Mouse (Mus musculus) A20 (cell line): ENCODE results near the gene Hspb1.
A peak's percentile ranks its signal among the peaks of the same experiment; 100 is the strongest.

Experiments used
- DNase-seq: peaks from one replicate; pipeline ENCODE4 v3.0.0-alpha.2; 2011; ENCODE audit warnings: low read depth, low spot score

The Hspb1 gene

DNA sequence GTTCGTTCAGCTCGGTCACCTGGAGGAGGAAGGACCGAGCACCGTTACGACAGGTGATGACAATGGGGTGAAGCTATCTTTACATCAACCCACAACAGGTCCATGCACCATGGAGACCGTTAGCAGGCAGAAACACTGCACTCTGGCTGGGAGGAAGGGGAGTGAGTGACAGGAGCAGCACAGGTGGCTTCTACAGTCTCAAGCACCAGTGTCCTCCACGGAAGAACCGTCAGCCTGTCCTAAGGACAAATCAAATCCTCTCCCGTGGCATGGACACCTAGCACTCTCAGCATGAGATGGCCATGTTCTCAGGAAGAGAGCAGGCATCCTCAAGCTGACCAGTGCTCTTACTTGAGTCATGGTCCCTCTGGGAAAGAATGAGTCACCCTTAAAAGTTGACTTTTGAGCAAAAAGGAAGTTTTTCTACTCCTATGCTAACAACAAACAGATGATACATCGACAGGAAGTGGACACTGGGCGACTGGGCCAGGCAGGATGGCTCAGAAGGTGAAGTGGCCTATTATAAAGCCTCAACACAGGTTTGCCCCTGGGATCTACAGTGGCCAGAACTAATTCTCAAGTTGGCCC, 24.0 kb downstream of the Hspb1 start:
- no peak for DNase-seq

DNA sequence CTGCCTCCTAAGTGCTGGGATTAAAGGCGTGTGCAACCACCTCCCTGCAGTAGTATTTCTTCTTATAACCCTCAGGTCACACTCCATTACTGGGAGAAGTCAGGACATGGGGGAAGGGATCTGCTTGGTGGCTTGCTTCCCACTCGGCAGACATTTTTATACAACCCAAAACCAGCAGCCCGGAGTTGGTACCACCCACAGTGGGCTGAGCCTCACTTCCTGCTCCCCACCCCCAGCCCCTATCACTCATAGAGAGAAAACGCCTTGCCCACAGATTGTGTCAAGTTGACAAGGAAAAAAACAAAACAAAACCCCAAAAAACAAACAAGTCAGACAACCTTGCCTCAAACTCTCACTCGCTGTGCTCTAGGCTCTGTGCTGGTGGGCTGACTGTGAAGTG, 25.5 kb downstream of the Hspb1 start:
- DNase-seq, result no peak

DNA sequence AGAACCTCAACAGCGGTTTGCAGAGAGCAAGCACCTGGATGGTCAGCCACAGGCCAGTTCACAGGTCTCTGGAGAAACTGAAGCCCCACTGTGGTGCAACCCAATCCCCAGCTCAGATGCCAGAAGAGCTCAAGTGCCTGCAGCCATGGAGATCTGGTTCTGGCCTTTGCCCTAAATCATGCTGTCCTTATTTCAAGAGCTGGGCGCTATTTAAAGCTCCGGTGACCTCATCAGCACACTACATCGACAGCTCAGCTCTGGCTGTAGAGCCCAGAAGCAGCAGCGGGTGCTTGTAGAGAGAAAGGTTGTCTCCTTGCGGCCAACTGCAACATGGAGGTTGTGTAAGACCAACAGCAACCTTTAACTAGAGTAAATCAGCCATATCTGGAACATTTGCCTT, 26.4 kb downstream of the Hspb1 start:
- no peak for DNase-seq

DNA sequence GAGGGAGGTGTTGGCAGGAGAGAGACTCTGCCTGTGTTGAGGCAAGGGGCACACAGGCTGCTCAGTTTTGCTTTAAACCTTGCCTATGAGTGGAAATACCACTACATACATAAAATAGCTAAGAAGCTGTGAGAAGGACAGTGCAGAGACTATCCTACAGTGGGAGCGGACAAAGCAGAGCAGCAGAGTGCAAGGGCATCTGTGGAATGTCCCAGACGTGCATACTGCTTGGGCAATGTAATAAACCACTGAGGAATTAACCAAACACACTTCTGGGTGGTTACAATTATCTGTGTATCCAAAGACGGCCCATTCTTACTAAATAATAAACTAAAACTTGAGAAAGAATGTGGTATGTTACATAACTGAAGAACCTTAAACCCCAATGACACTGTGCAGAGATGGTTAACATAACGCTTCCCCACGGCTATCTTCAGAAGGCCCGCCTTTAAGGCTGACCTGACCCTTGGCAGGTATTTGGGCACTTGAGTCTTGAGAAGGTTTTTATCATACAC, 28.4 kb downstream of the Hspb1 start:
- no peak for DNase-seq

DNA sequence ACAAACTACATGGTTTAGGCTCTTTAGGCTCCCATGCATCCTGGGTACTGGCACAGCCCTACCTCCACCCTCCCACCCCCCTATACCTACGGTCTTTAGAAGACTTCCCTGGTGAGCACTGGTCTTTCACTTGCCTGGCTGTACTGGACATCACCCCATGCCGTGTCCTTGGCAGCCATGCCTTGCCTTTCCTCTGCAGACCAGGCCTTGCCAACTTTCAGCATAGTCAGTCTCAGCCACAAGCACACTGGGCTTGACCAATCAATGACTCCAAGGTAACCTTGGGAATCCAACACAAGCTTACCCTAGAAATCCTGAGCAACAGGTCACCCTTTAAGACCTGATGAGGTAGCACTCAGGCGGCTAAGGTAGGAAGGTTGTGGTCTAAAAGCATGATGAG, 28.9 kb downstream of the Hspb1 start:
- no peak for DNase-seq

GRCm38 (mm10) chr5:135917327-135918058, 29.8 kb downstream of the Hspb1 start:
- DNase-seq, result no peak

DNA sequence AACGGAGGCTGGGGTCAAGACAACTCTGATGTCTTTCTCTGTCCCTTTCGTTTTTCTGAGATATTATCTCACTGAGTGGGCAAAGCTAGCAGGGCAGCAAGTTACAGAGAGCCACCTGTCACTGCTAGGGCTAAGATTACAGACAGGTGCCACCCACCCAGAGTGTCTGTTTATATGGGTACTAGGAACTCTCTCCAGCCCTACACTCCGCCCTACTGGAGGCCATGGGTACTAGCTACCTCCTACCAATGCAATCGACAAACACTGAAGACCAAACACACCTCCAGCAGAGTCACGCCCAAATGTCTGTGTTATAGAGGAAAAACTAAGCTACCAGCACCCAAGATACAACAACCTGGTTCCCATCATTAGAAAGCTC, 30.3 kb downstream of the Hspb1 start:
- DNase-seq, result no peak

DNA sequence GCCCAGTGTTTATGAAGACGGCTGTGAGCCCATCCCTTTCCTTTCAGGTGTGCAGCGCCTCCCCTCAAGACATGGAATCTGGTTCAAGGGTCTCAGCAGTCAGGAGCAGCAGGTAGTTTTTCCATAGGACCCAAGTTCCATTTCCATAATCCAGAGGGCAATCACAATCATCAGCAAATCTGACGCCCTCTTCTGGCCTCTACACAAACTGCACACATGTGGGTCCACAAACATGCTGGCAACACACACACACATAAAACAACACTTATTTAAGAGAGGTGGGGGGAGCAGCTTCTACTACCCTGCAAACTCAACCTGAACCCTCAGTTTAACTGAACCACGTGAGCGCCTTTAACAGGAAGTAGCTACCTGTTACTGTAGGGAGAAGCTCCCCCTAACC, 30.9 kb downstream of the Hspb1 start:
- no peak for DNase-seq

- DNase-seq, result no peak
These were observed 32.2 kb downstream of the Hspb1 start for GRCm38 (mm10) chr5:135919902-135920301.

DNA sequence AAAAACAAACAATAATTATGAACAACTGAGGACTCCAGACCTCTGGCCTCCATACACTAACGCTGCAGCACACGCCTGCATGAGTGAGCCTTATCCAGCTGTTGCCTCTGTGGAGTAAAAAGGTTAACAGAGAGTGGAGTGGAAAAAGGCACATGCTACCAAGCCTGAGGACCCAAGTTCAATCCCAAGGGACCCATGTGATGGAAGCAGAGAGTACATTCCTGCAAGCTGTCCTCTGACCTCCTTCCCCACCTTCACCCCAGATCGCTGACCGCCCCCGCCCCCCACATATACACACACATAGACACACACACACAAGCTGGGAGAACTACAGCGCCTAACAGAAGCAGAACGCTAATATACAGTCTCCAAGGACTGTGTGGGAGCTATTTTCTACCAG, 36.2 kb downstream of the Hspb1 start:
- no peak for DNase-seq

- DNase-seq, result no peak
These were observed 42.1 kb downstream of the Hspb1 start for GRCm38 (mm10) chr5:135929685-135930424.

GRCm38 (mm10) chr5:135931526-135931925, 43.8 kb downstream of the Hspb1 start:
- no peak for DNase-seq

GRCm38 (mm10) chr5:135932359-135932758, 44.6 kb downstream of the Hspb1 start:
- no peak for DNase-seq

GRCm38 (mm10) chr5:135933222-135933899, 45.6 kb downstream of the Hspb1 start:
- no peak for DNase-seq

GRCm38 (mm10) chr5:135933900-135934441, 46.3 kb downstream of the Hspb1 start:
- DNase-seq, result peak; percentile 86

DNA sequence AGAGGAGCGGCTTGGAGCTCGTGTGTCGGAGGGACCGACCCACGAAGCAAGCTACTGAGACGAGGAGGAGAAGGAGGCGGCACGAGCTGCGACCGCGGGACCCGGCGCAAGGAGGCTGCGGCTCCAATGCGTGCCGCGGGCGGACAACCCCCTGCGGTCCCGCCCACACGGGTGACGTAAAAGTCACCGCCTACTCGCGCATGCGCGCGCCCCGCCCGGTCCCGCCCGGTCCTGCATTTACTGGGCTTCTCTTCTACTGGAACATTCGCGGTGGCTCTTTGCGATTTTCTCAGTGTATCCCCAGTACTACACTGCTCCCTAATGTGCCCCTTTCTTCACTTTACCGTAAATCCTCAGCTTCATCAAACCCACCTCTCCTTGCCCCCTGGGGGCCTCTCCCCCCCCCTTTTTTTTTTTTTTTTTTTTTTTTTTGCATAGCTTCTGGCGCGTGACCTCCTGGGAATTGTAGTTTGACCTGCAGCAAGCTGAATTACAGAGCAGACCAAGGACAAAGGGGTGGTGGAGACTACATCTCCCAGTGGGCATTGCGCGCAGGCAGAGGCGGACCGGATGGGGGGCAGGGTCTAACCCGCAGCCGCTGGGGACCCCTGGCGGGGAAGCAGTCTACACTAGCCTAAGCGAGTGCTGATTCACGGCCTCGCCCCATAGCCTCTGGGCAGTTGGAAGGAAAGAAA, 46.9 kb downstream of the Hspb1 start, which contains the start of gene Ywhag:
TSS of gene Ywhag (minus strand) at position 136 of the 695 bp plus-strand sequence.
- peak; percentile 98 for DNase-seq

GRCm38 (mm10) chr5:135935176-135935523, 47.4 kb downstream of the Hspb1 start:
- DNase-seq, result no peak

GRCm38 (mm10) chr5:135935641-135936190, 48.0 kb downstream of the Hspb1 start:
- no peak for DNase-seq
